Mouse (Mus musculus) gastrocnemius, postnatal 4 days (tissue): ENCODE results near the gene Homer3. TPM values are rescaled to one million over a fixed set of nuclear protein-coding genes. Genes with fewer than 3 reads are reported as not detected.

ENCODE experiments used
- DNase-seq, 2 experiments: peaks; one replicate each; pipeline ENCODE4 v3.0.0; 2021 to 2022; ENCODE audit warnings: low spot score in 2 of 2, mixed read lengths in 2 of 2
- long read RNA-seq, 2 experiments: library from polyadenylated mRNA; stranded (forward); transcript quantifications; one replicate each; pipeline ENCODE4 v2.0.0; 2021
- total RNA-seq, 2 experiments: library from RNA; stranded (reverse); gene quantifications; 2 replicates each; pipeline ENCODE4 v1.2.3; 2021

The Homer3 gene
- total RNA-seq = 10 to 100 TPM; 23.2 to 24.3 TPM
- long read RNA-seq, experiment 1, transcript Homer3-203 (10 exons, 2,445 nt) = major isoform, 23 of 36 reads
- long read RNA-seq, experiment 1, partial matches to known transcripts = 2 of 36 reads
- long read RNA-seq, experiment 1, other reads (novel, unspliced or antisense) = 11 of 36 reads
- long read RNA-seq, experiment 2, transcript Homer3-203 (10 exons, 2,445 nt) = major isoform, 19 of 31 reads
- long read RNA-seq, experiment 2, partial matches to known transcripts = 4 of 31 reads
- long read RNA-seq, experiment 2, other reads (novel, unspliced or antisense) = 7 of 31 reads

DNA sequence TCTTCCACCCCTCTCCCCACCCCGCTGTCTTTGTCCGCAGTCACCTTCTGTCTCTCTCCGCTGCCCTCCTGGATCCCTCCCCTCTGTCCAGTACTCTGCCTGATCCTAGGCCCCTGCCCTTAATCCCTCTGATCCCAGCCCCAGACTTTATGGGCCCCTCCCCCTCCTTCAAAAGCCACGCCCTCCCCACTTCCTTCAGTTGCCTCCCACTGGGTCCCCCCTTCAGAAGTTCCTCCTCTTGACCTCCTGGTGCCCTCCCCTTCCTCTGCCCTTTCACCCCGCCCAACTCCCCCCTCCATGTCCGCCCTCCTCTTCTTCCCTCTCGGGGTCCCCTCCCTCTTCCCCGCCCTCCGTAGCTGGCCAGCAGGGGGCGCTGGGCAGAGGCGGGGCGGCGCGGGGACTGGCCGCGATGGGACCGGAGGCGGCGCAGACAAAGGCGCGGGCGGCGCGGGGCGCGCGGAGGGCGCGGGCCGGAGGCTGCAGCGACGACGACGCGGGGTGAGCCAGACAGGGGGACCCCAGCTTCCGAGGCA, at the start of gene Homer3:
Homer3 (plus strand) TSS at position 225 of the 533 bp plus-strand sequence.
- DNase-seq = peak; percentile 89 to 91

- no peak for DNase-seq
Measured at GRCm38 (mm10) chr8:70233606-70234005, 49.0 kb upstream of the Homer3 start.

DNA sequence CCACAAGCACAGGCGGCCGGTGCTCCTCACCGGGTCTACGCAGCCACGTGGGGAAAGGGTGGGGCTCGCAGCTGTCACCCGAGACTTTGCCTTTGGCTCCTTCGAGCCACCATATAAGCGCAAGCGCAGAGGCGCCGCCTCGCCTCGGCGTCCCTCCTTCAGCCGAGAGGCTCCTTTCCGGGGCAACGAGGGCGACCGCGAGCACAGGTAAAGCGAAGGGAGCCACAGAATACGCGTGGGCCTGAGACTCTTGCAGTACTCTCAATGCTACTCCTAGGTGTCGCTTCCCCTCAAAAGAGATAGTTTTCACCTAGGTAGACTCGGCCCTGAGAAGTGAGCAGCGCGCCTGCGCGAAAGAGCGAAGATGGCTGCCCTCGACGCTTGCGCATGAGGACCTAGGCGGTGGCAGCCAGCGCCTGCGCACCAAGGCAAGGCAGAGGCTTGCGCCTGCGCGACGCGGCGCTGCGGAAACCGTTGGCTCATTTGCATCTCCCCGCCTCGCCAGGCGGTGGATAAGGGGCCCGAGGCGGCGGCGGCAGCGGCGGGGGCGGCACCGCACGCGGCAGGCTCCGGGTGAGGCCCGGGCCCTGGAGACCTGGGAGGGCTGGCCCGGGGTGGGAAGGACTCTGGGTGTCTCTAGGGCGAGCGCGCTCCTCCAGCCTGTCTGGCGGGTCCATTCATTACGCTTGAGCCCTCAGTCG, 48.4 kb upstream of the Homer3 start, which contains the start of the genes Sugp2 and Armc6:
Sugp2 (plus strand) TSS at position 147 of the 701 bp plus-strand sequence.
Armc6 (minus strand) TSS at position 387 of the 701 bp plus-strand sequence.
- peak; percentile 88 to 94 for DNase-seq

- DNase-seq = no peak
Measured at GRCm38 (mm10) chr8:70234781-70235128, 47.9 kb upstream of the Homer3 start.

DNA sequence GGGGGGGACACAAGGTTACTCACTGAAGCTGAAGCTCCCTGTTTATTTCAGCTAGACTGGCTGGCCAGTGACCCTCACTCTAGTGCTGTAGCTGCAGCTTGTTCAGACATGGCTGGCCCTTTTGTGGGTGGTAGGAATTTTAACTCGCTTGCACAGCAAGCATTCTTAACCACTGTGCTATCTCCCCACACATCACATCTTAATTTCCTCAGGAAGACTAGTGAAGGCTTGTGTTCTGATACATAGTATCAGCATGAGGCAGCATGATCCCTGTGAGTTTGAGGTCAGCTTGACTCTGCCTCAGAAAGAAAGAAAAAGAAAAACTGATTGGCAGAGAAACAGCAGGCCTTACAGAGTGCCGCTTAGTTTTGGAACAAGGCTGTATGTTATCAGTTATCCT, 44.8 kb upstream of the Homer3 start:
- no peak for DNase-seq

- no peak for DNase-seq
Measured at GRCm38 (mm10) chr8:70240642-70241041, 42.0 kb upstream of the Homer3 start.

DNA sequence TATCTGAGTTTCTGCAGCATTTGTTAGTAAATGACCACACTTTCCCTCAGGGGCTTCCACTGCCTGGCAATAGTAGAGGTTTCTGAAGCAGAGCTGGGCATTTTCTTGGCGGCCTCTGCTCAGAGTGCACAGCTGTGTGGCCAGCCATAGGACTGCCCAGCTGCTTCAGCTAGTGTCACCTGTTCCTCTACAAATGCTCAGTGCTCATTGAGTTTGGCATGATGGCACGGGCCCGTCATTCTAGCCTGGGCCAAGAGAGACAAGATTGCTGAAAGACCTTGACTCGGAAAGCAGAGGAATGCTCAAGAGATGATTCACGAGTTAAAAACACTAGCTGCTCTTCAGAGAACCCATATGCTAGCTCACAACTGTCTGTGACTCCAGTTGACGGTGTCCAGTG, 36.0 kb upstream of the Homer3 start:
- DNase-seq = peak in 1 of 2 experiments; percentile 27

DNA sequence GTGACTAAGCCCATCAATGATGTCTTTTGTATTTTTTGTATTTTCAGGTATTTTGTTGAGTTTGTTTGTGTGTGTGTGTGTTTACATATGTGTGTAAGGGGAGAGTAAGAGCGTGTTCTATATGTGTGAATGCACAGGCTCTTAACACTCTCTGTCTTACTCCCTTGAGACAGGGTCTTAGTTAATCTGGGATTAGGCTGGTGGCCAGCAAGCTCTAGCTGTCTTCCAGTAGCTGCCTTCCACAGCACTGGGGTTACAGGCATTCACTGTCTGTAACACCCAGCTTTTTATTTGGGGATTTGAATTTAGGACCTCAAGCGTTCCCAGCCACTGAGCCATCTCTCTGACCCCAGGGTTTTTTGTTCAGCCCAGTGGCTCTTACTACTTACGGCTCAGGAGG, 34.8 kb upstream of the Homer3 start:
- no peak for DNase-seq

- DNase-seq = no peak
Measured at GRCm38 (mm10) chr8:70254628-70255027, 28.0 kb upstream of the Homer3 start.

GRCm38 (mm10) chr8:70257456-70257855, 25.2 kb upstream of the Homer3 start:
- DNase-seq = no peak

- DNase-seq = no peak
Measured at GRCm38 (mm10) chr8:70258600-70258999, 24.0 kb upstream of the Homer3 start.

GRCm38 (mm10) chr8:70259043-70259442, 23.6 kb upstream of the Homer3 start:
- DNase-seq = no peak

DNA sequence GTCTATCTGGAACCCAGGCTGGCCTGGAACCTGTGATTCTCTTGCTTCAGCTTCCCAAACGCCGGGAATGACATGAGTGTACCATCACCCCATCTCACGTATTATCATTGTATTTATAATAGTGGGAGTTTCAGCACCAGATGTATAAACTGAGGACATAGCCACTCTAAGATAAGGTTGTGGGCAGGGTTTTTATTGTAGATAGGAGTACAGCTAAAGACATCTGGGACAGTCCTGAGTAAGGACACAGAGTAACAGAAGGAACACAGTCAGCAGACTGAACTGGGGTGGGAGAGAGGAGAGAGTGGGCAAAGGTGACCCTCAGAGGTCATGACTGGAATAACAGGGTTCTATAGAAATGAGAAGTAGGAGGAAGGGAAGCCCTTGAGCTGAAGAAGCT, 15.0 kb upstream of the Homer3 start:
- no peak for DNase-seq

GRCm38 (mm10) chr8:70268311-70268710, 14.3 kb upstream of the Homer3 start:
- DNase-seq = no peak

DNA sequence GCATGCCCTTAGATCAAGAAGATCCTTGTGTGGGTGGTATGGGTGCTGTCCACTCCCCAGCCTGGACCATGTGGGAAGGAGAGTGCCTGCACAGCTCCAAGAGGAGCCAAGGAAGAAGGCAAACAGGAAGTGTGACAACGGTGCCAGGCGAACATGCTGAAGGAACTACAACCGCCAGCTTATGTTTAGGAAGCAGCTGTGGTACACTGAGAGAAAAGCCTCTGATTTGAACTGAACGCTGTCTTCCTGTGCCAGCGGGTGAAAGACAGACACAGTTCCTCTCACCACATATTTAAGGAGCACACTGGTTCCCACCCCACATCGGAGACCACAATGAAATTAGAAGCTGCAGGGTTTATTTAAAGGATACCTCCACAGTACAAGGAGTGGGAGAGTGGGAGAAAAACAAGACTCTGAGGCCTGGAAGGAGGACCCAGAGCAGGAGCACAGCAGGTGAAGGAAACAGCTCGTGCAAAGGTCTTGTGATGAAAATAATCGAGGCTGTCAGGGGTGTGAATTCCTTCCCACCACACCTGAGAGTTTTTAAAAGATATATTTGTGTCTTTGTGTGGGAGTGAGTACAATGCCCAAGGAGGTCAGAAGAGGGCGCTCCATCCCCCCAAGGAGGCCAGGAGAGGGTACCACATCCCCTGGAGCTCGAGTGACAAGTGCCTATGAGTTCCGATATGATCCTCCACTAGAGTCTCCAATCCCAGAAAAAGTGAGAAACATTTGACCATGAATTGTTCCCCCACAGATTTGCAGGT, 13.6 kb upstream of the Homer3 start:
- no peak for DNase-seq

DNA sequence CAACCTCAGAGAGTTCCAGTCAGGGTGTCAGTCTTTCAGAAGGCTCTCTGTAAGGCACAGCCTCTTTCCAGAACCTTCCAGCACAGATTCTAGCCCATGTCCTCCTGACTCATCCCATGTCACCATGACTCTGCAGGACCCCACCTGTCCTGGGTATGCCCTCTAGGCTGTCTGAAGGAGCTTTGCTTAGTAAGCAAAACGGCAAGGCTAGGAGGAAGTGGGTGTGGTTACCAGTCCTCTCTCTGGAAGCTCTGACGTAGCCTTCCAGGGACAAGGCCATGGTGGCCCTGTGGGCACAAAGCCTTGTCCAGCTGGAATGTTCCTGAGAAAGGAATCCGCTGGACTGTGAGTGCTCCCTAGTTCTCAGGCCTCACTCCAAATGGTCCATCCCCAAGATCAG, 9.7 kb upstream of the Homer3 start:
- DNase-seq = no peak

DNA sequence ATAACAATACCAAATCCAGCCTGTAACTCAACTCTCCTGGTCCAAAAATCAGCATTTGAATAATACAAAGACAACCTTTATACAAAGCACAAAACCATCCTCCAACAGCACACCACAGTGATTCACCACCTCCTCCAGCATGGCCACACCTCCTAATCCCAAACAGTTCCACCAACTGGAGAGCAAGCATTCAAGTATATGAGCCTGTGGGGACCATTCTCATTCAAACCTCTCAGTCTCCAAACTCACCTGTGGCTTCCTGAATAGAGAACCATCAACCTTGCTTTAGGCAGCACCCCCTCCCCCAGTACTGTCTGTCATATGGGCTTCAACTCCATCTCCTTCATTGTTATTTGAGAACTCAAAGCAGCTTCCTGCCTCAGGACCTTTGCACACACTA, 8.3 kb upstream of the Homer3 start:
- no peak for DNase-seq

DNA sequence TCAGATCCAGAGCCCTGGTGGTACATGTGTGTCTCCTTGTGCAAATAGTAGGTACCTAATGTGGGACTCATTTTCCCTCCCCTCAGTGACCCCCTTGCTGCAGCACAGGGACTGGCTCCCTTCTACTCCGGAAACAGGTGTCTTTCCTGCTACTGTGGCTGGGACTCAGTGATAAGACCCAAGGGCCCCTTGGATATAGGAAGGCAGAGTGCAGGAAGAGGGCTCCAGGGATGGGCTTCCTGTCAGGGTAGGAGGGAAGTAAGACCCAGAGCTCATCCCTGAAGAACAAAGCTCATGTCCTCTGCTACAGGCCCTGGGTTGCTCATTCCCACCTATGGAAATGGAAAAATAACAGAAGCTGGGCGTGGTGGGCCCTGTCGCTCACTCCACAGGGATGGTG, 6.2 kb upstream of the Homer3 start:
- no peak for DNase-seq

DNA sequence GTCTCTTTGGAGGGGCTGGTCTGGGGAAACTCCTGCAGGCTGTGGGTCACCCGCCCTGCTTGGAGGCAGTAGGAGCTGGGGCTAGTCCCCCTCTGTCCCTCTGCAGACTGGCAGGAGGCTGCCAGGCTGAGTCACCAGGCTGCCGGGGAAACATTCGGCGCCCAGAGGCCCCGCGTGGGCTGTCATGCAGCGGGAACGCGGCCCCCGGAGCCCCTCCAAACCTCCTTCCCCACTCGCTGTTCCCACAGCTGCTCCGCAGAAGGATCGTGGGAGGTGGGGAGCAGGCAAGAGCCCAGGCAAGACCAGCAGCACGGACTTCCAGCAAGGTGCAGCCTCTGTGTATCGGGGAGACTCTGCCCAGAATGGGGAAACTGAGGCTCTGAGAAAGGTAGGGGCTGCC, 4.5 kb upstream of the Homer3 start:
- DNase-seq = no peak

DNA sequence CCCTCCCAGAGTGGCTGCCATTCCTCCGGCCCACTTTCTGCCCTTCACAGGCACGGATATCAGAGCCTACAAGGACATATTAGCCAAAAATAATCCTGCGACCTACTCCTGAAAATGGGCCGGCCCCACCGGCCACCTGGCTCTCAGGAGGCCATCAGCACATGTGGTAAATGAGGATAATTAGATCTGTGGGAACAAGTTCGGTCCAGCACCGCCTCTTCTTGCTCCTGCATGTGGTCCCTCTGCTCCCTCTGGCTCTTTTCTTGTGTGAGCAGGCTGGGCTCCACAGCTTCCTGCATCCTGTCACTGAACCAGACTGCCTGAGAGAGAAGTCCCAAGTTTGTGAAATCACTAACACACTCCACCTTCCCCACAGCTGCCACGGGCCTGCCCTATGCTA, 3.4 kb upstream of the Homer3 start:
- DNase-seq = no peak

DNA sequence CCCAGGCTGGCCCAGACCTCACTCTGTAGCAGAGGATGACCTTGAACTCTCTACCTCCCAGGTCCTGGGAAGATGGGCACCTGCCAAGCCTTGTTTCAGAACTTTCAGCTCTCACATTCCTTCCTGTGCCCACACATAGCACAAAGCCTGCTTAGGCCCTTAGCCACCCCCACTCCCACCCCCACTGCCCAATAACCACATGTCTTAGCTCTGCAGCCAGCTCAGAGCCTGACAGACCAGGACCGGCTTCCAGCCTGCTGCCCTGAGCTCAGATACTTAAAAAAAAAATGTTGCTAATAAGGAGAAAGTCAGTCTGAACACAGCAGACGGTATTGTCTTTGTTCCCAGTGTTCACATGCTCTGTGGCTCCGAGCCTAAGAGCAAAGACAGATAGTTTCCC, 1.6 kb upstream of the Homer3 start:
- no peak for DNase-seq
